Mouse (Mus musculus) mouse embryonic stem cell (cell line): ENCODE measurements around the gene Ndst2.
"Not testable (repeated sequence)": the region's sequence is repeated elsewhere in the genome, so short reads cannot be mapped to it uniquely, and the experiment has no call there.

ENCODE experiments used
- in situ Hi-C, 2 experiments: fragments of 300-500 bp; cut with MboI; formaldehyde crosslinking; loops; 1 replicate in 1 of 2; 3 replicates in 1 of 2; pipeline ENCODE4 v1.14.3; 2019 to 2020; ENCODE audit warnings: low sequenced_read_pairs in 2 of 2, low pct_unique_long_range_greater_than_20kb in 1 of 2, mixed read lengths in 1 of 2; ENCODE audit not compliant: unreplicated experiment in 1 of 2

Gene Ndst2

DNA sequence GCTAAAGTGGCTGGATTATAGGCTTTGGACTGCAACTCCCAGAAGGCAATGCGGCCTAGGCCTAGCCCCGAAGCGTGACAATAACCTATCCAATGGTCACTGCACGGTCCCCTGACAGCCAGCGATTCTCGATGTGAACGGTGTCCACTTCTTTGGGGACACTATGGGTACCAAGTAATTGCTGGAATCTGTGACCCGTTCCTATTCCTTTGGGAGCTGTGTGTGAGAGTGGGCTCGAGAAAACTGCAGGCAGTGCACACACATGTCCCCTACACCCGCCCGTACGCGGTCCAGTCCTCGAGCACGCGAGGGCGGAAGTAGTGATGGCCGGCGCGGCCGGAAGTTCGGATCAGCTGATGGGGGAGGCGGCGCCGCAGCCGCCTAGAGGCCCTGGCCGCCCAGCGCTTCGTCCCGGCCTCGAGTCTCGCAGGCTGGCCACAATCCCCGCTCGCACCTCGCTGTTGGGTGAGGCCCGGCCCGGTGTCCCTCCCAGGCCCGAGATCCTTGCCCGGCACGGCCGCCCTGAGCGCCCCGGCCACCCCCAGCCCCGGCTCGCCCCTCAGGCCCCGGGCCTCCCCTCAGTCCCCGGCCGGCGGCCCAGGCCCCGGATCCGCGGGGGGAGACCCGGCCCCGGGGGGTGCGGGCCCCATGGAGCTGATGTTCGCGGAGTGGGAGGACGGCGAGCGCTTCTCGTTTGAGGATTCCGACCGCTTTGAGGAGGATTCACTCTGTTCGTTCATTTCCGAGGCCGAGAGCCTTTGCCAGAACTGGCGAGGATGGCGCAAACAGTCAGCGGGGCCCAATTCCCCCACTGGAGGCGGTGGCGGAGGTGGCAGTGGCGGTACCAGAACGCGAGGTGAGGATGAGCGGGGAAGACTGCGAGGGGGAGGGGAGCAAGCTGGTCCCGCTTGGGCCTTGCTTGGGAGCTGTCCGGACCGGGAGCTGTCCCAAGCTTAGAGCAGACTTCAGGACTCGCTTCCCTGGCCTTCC lies 26.9 kb downstream of the Ndst2 start, which contains the start of gene Zswim8:
Gene Zswim8, plus strand, starts transcription at position 352 of the 990 bp plus-strand sequence.
- in situ Hi-C loops = no loop called here

DNA sequence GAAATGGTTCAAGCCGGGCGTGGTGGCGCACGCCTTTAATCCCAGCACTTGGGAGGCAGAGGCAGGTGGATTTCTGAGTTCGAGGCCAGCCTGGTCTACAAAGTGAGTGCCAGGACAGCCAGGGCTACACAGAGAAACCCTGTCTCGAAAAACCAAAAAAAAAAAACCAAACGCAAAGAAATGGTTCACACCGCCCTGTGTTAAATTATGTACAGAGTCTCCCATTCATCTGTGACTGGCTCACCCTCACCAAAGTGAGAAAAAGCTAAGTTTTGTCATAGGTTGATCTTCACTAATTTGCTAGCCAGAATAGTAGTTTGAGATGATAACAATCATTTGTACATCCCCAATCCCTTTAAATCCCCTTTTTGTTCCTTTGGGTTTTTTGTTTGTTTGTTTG lies 30.9 kb downstream of the Ndst2 start:
- in situ Hi-C loops = not testable (repeated sequence)

DNA sequence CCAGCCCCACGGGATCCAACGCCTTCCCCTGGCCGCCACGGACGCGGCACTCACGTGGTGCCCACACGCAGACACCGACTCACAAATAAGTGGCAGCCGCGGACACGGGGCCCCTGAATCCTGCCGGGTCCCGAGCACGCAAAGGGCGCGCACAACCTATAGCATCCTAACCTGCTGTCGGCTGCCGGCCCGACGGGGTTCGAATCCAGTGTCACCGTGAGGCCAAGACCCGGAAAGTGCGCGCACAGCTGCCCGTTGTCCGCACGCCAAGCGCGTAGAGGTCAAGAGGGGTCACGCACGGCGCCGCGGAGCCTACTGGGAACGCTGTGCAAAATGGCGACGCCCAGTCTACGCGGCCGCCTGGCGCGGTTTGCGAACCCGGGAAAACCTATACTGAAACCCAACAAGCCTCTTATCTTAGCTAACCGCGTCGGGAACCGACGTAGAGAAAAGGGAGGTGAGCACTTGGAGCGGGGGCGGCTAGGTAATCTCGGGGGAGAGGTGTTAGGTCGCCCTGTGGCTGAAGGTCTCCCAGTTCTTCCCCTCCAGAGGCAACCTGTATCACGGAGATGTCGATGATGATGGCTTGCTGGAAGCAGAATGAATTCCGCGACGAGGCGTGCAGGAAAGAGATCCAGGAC lies 31.5 kb downstream of the Ndst2 start, which contains the start of gene Chchd1:
Gene Chchd1, plus strand, starts transcription at position 266 of the 641 bp plus-strand sequence.
- in situ Hi-C loops = no loop called here

DNA sequence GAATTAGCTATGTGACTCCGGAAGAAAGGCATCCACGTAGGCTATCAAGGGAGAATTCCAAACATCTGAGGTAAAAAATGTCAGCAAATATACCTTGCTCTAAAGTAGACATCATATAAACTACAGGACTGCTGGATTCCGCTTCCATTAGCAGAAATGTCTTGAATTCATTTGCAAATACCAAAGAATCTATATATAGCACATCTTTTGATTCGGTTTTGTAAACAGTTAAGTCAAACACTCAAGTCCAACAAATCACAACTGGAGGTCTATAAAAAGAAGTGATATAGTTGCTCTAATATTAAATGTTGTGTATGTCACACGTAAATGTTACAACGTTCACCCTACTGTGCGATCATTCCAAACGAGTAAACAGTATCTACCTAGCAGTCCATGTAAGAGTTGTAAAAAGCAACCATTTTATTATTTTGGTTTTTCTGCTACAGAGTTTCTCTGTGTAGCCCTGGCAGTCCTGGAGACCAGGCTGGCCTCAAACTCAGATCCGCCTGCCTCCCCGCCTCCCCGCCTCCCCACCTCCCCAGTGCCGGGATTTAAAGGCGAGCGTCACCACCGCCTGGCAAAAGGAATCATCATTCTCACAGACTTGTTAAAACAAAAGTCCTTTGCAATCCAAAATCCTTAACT lies 32.1 kb downstream of the Ndst2 start:
- in situ Hi-C loops = no loop called here

DNA sequence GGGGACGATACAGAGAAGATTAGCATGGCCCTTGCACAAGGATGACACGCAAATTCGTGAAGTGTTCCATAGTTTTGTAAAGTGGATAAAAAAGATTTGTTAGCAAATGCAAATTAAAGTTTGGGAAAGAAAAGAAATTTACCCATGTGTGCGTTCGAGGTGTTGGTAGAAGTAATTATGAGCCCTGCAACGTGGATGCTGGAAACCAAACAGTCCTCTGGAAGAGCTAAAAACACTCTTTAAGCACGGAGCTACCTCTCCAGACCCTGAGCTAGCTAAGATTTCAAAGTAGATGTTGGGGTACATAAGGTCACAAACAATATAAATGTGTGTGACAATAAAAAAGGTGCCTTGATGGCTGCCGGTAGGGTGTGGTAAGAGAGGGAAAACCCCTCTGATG lies 32.8 kb downstream of the Ndst2 start:
- in situ Hi-C loops = no loop called here

DNA sequence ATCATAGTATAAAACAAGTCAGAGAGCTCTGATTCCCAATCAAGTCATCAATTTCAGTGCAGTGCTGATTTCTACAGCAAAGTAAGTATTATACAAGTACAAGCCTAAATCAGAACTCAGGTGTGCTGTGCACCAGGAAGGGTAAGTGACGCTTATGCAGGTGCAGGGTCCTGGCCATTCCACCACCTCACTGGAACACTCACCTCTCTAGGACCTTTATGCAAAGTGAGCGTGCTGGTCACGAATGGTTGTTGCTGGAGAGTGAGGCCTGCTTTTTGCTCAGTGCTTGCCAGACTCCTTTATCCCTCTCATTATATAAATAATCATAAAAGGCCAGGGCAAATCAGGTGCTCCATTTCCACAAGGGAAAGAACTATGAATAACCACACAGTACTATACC lies 34.0 kb downstream of the Ndst2 start:
- in situ Hi-C loops = no loop called here

DNA sequence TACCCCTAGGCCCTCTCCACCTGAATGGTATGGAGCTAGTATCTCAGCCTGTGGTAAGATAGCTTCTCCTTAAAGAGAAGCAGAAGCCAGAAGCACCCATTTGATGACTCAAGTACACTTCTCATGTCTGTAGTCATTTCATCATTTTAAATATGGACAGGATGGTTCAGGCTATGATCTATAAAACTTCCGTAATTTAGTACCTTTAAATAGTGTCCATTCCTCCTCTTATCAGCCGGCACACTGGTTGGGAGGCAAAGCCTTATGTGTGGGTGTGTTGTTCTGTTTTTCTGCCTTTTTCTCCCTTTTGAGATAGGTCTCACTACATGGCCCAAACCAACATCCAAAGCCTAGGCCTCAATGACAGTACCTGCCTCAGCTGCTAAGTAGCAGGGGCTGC lies 35.8 kb downstream of the Ndst2 start:
- in situ Hi-C loops = no loop called here

DNA sequence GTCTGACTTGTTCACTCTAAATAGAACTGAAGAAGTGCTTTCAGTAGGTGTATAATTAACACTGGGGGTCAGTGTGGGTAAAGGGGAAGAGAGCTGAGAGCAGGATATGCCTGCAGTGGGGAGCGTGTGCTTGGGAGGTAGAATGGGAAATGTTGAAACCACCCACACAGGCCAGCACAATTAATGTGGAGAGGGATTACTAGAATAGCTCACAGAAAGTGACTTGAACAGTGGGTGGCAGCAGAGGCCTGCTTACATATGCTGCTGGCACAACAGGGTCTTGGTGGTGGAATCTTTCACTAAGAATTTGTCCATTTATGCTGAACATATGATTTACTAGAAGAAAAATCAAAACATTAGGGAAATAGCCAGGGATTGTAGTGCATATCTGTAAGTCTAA lies 37.4 kb downstream of the Ndst2 start:
- in situ Hi-C loops = no loop called here

DNA sequence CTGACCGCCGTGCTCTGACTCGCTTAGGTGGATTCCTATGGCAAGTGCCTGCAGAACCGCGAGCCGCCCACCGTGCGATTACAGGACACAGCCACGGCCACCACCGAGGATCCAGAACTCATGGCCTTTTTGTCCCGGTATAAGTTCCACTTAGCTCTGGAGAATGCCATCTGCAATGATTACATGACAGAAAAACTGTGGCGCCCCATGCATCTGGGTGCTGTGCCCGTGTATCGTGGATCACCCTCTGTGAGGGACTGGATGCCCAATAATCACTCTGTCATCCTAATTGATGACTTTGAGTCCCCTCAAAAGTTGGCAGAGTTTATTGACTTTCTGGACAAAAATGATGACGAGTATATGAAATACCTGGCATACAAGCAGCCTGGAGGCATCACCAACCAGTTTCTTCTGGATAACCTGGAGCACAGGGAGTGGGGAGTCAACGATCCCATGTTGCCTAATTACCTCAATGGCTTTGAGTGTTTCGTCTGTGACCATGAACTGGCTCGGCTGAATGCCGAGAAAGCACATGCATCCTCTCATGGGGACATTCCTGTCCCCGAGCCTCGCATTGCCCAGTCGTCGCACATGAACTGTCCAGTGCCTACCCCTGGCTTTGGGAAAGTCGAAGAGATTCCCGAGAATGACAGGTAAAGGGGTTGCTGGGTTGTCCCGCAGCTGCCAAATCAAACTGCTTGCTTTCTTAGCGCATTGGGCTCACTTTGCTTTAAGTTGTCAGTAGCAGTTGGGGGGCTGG lies 38.4 kb downstream of the Ndst2 start:
- in situ Hi-C loops = no loop called here

DNA sequence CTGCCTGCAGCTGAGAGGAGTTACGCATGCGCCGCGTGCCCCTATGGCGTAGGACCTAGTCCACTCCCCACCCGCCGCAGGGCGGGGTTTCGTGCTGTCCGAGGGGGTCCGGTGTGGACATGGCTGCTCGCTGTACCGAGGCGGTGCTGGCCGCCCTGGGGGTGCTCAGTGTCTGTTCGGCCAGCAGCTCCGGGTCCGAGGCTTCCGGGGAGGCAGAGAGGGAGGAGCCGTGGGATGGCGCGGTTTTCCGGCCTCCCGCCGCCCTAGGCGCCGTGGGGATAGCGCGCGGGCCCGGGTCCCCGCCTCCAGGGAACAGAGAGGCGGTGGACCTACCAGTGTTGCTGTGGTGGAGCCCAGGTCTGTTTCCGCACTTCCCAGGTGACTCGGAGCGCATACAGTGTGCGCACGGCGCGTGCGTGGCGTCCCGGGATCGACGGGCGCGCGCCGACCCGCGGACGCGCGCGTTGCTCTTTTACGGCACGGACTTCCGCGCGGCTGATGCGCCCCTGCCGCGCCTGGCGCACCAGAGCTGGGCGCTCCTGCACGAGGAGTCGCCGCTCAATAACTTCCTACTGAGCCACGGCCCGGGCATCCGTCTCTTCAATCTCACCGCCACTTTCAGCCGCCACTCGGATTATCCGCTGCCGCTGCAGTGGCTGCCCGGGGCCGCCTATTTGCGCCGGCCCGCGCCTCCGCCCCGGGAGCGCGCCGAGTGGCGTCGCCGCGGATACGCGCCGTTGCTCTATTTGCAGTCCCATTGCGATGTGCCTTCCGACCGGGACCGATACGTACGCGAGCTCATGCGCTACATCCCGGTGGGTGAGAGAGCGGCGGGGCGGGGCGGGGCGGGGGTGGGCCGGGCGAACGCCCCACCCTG lies 39.2 kb downstream of the Ndst2 start, which contains the start of gene Fut11:
Gene Fut11, plus strand, starts transcription at position 85 of the 877 bp plus-strand sequence.
- in situ Hi-C loops = no loop called here

DNA sequence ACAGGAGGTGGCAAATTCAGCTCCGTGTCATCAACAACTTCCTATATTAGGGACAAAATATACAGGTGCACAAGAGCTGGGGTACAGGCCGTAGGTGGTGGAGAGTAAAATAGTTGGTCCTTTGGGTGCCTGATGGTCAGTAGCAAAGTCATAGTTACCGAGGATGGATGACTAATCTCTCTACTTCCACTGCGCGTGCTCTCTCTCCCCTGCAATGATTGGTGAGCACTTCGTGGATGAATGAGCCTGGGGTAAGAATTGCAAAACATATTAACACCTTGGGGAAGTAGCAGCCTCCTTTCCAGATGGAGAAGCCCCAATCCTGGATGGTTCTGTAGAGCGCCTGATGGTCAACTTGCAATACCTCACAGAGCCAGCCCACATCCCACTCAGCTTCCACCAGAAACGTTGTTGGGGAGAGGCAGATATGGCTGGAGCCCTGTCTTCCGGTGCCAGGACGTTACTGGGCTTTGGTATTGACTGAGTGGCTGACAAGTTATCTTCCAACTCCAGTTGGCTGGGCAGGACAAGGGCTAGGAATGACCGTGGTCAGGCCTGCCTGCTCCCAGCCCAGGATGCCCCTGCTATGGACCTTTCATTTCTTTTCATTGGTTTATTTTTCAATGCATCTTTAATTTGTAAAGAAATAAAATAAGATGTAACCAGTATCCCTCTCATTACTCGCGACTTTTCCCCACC lies 40.0 kb downstream of the Ndst2 start:
- in situ Hi-C loops = no loop called here

DNA sequence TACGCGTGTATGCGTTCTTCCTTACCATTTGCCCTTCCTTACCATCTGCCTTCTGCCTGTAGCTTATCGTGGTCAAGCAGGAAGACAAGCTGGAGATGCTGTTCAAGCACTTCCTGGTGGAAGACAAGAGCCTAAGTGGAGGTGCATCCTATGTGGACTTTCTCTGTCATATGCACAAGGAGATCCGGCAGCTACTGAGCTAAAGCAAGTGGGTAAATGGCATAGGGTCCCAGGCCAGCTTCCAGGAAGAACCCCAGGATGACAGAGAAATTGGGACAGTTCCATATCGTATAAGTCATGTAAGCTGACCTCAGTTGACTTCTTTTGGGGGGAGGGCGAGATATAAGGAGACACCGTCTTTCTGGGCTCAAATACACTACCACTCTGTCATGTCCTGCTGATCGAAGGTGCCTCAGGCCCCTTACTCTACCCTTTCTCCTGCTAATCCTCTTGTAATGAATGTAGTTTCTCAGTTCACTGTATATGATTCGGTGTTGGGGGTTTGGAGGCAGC lies 40.7 kb downstream of the Ndst2 start:
- in situ Hi-C loops = no loop called here

DNA sequence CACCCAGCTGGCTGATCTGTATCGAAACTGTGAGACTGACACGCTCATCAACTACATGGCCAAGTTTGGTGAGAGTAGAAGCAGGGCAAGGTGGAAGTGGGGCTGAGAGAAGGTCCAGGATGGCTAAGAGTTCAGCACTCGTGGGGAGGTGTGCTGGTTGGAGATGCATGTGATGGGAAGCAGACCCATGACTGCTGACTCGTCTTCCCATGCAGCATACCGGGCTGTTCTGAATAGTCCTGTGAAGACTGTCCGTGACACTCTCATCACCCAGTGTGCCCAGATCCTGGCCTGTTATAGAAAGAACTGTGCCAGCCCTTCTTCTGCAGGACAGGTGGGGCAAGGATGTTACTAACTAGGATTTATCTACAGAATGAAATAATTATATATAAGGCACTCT lies 42.6 kb downstream of the Ndst2 start:
- in situ Hi-C loops = no loop called here

DNA sequence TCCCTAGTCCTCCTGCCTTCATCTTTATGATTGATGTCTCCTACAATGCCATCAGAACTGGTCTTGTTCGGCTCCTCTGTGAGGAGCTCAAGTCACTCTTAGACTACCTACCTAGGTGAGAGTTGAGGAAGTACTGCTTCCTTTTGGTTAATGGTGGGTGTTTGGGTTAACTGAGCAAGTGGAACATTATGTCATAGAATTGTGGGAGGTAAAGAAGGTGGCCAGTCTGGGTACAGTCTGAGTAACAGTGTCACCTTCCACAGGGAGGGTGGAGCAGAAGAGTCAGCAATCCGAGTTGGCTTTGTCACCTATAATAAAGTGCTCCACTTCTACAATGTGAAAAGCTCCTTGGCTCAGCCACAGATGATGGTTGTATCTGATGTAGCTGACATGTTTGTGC lies 45.4 kb downstream of the Ndst2 start:
- in situ Hi-C loops = no loop called here

DNA sequence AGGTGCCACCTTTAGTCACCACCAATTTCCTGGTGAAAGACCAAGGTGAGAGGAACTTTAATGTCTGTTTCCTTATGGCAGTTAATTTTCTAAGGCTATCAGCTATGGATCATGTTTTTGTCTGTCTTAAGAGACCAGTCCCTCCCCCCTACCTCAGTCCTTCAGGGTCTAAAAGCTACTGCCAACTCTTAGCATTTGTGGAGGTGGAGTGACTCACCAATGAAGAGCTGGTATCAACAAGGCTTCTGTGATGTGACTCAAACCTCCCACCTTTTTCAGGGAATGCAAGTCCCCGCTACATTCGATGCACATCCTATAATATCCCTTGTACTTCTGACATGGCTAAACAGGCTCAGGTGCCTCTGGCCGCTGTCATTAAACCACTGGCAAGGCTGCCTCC lies 47.8 kb downstream of the Ndst2 start:
- in situ Hi-C loops = no loop called here

DNA sequence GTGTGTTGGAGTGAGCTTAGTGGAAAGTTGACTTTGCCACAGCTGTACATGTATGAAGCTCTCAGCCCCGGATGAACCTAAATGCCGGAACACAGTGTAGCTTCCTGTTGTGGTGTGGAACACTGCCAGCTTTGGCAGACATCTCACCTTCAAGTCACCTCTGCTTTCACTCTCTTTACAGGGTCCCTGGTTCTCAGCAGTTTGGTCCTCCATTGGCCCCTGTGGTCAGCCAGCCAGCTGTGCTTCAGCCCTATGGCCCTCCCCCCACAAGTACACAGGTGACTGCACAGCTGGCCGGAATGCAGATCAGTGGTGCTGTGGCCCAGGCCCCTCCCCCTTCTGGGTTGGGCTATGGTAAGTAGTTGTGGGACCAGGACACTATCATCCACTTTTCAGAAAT lies 51.9 kb downstream of the Ndst2 start:
- in situ Hi-C loops = no loop called here

DNA sequence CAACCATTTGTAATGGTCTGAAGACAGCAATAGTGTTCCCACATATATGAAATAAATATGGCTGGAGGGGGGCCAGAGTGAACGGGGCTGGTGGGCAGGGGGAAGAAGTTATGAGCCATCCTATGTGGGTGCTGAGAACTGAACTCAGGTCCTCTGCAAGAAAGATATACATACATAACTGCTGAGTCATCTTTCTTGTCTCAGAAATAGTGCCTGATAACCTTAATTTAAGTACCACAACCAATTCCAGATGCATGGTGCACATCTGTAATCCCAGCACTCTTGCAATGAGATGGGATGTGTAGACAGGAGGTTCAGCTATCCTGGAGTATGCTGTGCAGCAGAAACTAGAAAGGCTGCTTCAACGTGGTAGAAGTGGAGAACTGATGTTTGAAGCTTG lies 52.6 kb downstream of the Ndst2 start:
- in situ Hi-C loops = no loop called here
